Mouse (Mus musculus): ENCODE data around the gene 7530416G11Rik.

- TF ChIP-seq CTCF (IDR thresholded peaks at IDR 0.05; ENCODE audit: low read depth) (no peak), EP300 (IDR thresholded peaks at IDR 0.05; ENCODE audit: low read depth) (no peak)
Observed at GRCm38 (mm10) chr15:85464190-85464589, 38.8 kb downstream of the 7530416G11Rik start.

All from heart, postnatal 0 days (tissue).